Mouse (Mus musculus): ENCODE measurements at regions not wholly inside any gene's neighbourhood (a gene's known extent, or its start where the extent isn't known, plus 50 kb on each side); places are given as distances from the start of the nearest gene placed in this dataset.

GRCm38 (mm10) chr10:105704472-105705235 is 130.4 kb upstream of the Tmtc2 start:
- peak; percentile 55 for DNase-seq (ENCODE audit: low spot score)

- peak; percentile 71 for DNase-seq (ENCODE audit: low spot score)
These were observed 118.9 kb upstream of the Tmtc2 start for GRCm38 (mm10) chr10:105693131-105693530.

- no peak for DNase-seq (ENCODE audit: low spot score)
These were observed 115.1 kb upstream of the Tmtc2 start for GRCm38 (mm10) chr10:105689388-105689787.

- DNase-seq (ENCODE audit: low spot score), result no peak
These were observed 114.6 kb upstream of the Tmtc2 start for GRCm38 (mm10) chr10:105688879-105689278.

- no peak for DNase-seq (ENCODE audit: low spot score)
These were observed 112.6 kb upstream of the Tmtc2 start for GRCm38 (mm10) chr10:105686876-105687275.

- DNase-seq (ENCODE audit: low spot score), result no peak
These were observed 105.3 kb upstream of the Tmtc2 start for GRCm38 (mm10) chr10:105679598-105679997.

GRCm38 (mm10) chr10:105666959-105667358 is 92.7 kb upstream of the Tmtc2 start:
- DNase-seq (ENCODE audit: low spot score), result no peak

GRCm38 (mm10) chr10:105660761-105661160 is 86.5 kb upstream of the Tmtc2 start:
- no peak for DNase-seq (ENCODE audit: low spot score)

GRCm38 (mm10) chr10:105656788-105657187 is 82.5 kb upstream of the Tmtc2 start:
- no peak for DNase-seq (ENCODE audit: low spot score)

GRCm38 (mm10) chr10:105652475-105652874 is 78.2 kb upstream of the Tmtc2 start:
- DNase-seq (ENCODE audit: low spot score), result no peak

- peak; percentile 39 for DNase-seq (ENCODE audit: low spot score)
These were observed 64.8 kb upstream of the Tmtc2 start for GRCm38 (mm10) chr10:105639011-105639451.

- DNase-seq (ENCODE audit: low spot score), result peak; percentile 12
These were observed 64.2 kb upstream of the Tmtc2 start for GRCm38 (mm10) chr10:105638500-105638899.

GRCm38 (mm10) chr10:105626842-105627241 is 52.6 kb upstream of the Tmtc2 start:
- no peak for DNase-seq (ENCODE audit: low spot score)

GRCm38 (mm10) chr10:105625324-105625950 is 51.2 kb upstream of the Tmtc2 start:
- DNase-seq (ENCODE audit: low spot score), result no peak
